Mouse (Mus musculus): ENCODE data around the gene Plekhg5. TPM values are rescaled to one million over a fixed set of nuclear protein-coding genes. Genes with fewer than 3 reads are reported as not detected.
A peak's percentile ranks its signal among the peaks of the same experiment; 100 is the strongest.

Gene Plekhg5
- total and polyA plus RNA-seq, 3 experiments = 11.5 to 20.5 (median 16.7) TPM

DNA sequence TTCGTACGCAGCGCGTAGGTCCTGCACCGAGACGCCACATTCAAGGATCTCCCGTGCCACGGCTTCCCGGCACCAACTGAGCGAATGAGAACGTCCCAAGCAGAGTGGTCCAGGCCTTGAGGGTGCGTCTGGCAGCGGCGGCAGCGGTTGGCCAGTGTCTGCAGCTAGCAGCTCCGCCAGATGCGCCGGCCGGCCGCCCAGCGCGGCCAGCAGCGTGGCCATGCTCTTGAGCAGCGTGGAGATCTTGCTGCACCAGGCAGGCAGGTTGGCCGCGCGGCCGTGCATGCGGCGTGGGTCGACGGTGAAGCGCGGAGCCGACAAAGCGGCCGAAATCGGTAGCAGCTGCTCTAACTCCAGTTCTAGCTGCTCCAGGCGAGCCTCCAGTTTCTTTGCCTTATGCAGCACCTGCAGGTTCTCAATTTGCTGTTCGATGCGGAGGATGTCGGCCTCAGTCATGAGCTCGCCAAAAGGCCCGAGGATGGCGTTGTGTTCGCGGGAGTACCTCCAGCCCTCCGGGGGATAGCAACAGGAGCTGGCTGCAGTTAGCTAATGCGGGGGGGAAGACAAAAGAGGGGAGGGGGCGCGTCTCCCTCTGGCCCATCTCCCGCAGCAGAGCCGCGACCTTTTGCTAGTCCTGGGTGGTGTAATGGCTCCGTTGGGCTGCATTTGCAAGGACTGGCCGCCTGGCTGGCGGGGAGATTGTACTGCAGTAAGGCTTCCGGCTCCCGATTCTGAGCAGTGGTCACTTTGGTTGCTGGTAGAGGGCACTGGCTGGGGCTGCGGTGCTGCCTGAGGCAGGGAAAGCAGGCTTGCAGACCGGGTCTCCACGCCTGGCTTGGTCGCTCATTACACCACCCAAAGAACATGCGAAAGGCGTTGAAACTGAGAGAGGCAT lies 54.0 kb downstream of the Plekhg5 start:
- Histone ChIP-seq H3K4me1 (ENCODE audit: control insufficient read depth, insufficient read depth, low read length) (peaks cover 2% of the 10 kb centered on the region; the same call in 1 of the 2 replicates), H3K36me3 (ENCODE audit: control insufficient read depth, insufficient read depth, low read length) (no peaks in the 10 kb centered on the region), H3K79me2 (replicated peaks; ENCODE audit: control insufficient read depth, insufficient read depth, low read length) (no peaks in the 10 kb centered on the region), H3K4me3 (peak overlapping the region; percentile 62), H3K9ac (ENCODE audit: low read depth, low read length) (peak overlapping the region; percentile 65), H3K27ac (peak overlapping the region; percentile 36), H3K27me3 (ENCODE audit: control insufficient read depth, insufficient read depth, low read length) (peaks cover 2% of the 10 kb centered on the region; the same call in 1 of the 2 replicates)
- intact Hi-C loops (cut with DNase I) = no loop called here
- 12% methylated on average over 65 of the region's 65 CpGs for WGBS
- peak; percentile 54 to 60 for DNase-seq
- no peak for TF ChIP-seq EP300 (IDR thresholded peaks at IDR 0.05; ENCODE audit: insufficient read depth, low read depth, low read length)
- no peak for TF ChIP-seq CTCF (IDR thresholded peaks at IDR 0.05)
- TF ChIP-seq POLR2A (IDR thresholded peaks at IDR 0.05; ENCODE audit: insufficient read depth, low read depth, low read length) = no peak

DNA sequence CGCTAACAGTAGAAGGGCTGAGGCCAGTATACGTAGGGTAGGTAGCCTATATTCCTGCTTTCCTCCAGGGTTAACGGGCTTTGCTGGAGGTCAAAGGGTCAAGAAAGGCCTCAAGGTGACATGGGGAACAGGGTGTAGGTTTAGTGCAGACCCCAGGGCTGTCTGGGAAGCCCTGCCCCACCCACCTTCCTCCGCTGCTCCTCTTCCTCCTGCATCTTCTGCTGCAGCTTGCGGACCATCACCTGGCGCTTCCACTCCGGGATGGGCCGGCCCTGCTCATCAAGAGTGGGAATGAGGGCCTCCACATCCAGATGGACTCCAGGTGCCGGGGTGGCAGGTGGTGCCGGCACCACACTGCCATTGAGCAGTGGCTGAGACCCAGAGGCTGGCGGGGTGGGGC lies 55.6 kb downstream of the Plekhg5 start:
- no peaks in the 10 kb centered on the region for H3K36me3 ChIP-seq (ENCODE audit: control insufficient read depth, insufficient read depth, low read length)
- H3K4me3 ChIP-seq = no peak overlapping the region
- H3K9ac ChIP-seq (ENCODE audit: low read depth, low read length) = no peak overlapping the region
- DNase-seq = no peak
- intact Hi-C loops (cut with DNase I) = no loop called here
- H3K79me2 ChIP-seq (replicated peaks; ENCODE audit: control insufficient read depth, insufficient read depth, low read length) = no peaks in the 10 kb centered on the region
- H3K27me3 ChIP-seq (ENCODE audit: control insufficient read depth, insufficient read depth, low read length) = peaks cover 13% of the 10 kb centered on the region
- TF ChIP-seq EP300 (IDR thresholded peaks at IDR 0.05; ENCODE audit: insufficient read depth, low read depth, low read length) (no peak), POLR2A (IDR thresholded peaks at IDR 0.05; ENCODE audit: insufficient read depth, low read depth, low read length) (no peak), CTCF (IDR thresholded peaks at IDR 0.05) (no peak)
- peaks cover 2% of the 10 kb centered on the region; the same call in 1 of the 2 replicates for H3K4me1 ChIP-seq (ENCODE audit: control insufficient read depth, insufficient read depth, low read length)
- no peak overlapping the region for H3K27ac ChIP-seq
- 96% methylated on average over 11 of the region's 11 CpGs for whole genome bisulfite sequencing

DNA sequence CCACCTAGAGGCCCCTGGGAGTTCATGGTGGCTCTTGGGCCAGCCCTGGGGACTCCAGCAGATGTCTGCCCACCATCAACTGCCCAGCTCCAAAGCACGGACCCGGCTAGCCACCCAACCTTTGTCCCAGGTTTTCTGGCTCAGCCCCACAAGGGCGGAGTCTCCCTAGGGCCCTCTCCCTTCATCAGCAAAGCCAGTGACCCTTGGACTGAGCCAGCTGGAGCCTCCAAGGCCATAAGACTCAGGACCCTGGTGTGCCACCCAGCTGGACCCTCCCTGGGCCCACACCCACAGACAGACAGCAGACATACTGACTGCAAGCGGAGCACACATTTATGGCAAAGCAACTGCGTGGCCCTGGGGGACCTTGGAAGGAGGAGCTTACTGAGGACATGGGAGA lies 56.5 kb downstream of the Plekhg5 start:
- TF ChIP-seq POLR2A (IDR thresholded peaks at IDR 0.05; ENCODE audit: insufficient read depth, low read depth, low read length) (no peak), EP300 (IDR thresholded peaks at IDR 0.05; ENCODE audit: insufficient read depth, low read depth, low read length) (no peak), CTCF (IDR thresholded peaks at IDR 0.05) (no peak)
- H3K9ac ChIP-seq (ENCODE audit: low read depth, low read length) = no peak overlapping the region
- H3K36me3 ChIP-seq (ENCODE audit: control insufficient read depth, insufficient read depth, low read length) = no peaks in the 10 kb centered on the region
- intact Hi-C loops (cut with DNase I) = no loop called here
- peaks cover 2% of the 10 kb centered on the region; the same call in 1 of the 2 replicates for H3K4me1 ChIP-seq (ENCODE audit: control insufficient read depth, insufficient read depth, low read length)
- 79% methylated on average over 5 of the region's 5 CpGs for WGBS
- DNase-seq = no peak
- no peak overlapping the region for H3K4me3 ChIP-seq
- H3K27me3 ChIP-seq (ENCODE audit: control insufficient read depth, insufficient read depth, low read length) = peaks cover 14% of the 10 kb centered on the region
- H3K79me2 ChIP-seq (replicated peaks; ENCODE audit: control insufficient read depth, insufficient read depth, low read length) = no peaks in the 10 kb centered on the region
- no peak overlapping the region for H3K27ac ChIP-seq

DNA sequence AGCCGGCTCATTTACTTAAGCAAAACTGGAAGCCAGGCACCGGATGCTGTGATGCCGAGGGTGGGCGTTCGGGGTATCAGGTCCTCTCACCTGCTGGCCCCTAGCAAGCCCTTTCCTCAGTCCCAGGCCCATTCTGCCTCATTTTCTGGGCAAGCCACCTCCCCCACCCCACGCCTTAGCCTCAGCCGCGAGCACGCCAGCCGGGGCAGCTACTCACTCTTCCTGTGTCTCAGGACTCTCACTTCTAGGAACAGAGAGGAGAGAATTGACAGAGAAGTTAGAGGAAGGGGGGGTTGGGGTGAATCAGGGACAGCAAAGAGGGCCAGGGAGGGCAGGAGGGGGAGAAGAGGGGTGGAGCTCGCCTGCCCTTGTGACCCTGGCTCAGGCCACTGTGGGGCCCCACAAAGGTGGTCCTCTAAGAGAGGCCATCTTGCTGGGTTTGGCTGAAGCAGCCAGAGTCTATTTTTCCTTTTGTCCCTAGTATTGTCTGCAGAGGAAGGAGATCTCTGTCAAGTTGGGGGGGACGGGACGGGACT lies 57.2 kb downstream of the Plekhg5 start:
- Histone ChIP-seq H3K27me3 (ENCODE audit: control insufficient read depth, insufficient read depth, low read length) (peaks cover 14% of the 10 kb centered on the region), H3K9ac (ENCODE audit: low read depth, low read length) (no peak overlapping the region), H3K4me1 (ENCODE audit: control insufficient read depth, insufficient read depth, low read length) (peaks cover 2% of the 10 kb centered on the region; the same call in 1 of the 2 replicates), H3K27ac (no peak overlapping the region), H3K4me3 (no peak overlapping the region), H3K79me2 (replicated peaks; ENCODE audit: control insufficient read depth, insufficient read depth, low read length) (no peaks in the 10 kb centered on the region), H3K36me3 (ENCODE audit: control insufficient read depth, insufficient read depth, low read length) (no peaks in the 10 kb centered on the region)
- intact Hi-C loops (cut with DNase I) = no loop called here
- WGBS = 71% methylated on average over 13 of the region's 13 CpGs
- no peak for DNase-seq
- no peak for TF ChIP-seq POLR2A (IDR thresholded peaks at IDR 0.05; ENCODE audit: insufficient read depth, low read depth, low read length)
- no peak for TF ChIP-seq EP300 (IDR thresholded peaks at IDR 0.05; ENCODE audit: insufficient read depth, low read depth, low read length)
- no peak for TF ChIP-seq CTCF (IDR thresholded peaks at IDR 0.05)

DNA sequence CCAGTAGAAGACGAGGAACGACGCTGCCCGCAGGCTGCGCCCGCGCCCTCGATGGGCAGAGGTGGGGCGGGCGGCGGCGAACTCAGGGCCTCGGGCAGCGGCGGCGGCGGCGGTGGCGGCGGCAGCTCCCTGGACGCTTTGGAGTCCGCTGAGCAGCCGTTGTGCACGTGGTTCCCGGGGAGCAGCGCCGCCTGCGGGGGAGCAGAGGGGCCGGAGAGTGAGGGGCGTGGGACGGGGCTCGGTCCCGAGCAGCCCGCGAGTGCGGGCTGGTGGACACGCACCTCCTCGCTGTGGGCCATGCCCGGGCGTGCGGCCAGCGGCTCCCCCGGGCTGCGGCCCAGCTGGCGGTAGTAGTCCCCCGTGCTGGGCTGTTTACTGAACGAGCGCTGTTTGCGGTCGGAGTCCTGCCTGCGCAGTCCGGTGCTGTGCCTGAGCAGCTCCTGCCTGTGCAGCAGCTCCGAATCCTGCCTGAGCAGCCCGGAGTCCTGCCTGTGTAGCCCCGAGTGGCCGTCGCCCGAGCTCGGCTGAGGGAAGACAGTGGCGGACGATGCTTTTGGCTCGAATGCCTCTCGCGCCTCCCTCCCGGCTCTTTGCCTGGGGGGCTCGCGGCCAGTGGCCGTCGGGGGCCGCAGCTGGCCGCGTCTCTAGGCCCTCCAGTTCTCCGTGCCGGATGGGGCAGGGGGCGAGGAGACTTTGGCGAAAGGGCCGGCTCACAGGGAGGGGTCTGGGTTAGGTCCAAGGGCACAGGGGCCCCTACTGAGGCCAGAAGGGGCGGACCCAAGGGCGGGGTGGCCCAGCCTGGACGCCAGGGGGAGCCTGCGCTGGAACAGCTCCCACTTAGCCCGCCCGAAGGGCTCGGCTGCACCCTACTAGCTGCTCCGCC lies 58.7 kb downstream of the Plekhg5 start:
- WGBS = under 1% methylated on average over 83 of the region's 85 CpGs

More for the DNA sequence above, 58.7 kb downstream of the Plekhg5 start:
- no peaks in the 10 kb centered on the region for H3K79me2 ChIP-seq (replicated peaks; ENCODE audit: control insufficient read depth, insufficient read depth, low read length)
- TF ChIP-seq EP300 (IDR thresholded peaks at IDR 0.05; ENCODE audit: insufficient read depth, low read depth, low read length) (no peak), CTCF (IDR thresholded peaks at IDR 0.05) (peak; percentile 64)
- intact Hi-C loops (cut with DNase I) = no loop called here
- peak; percentile 78 to 80 for DNase-seq
- peak overlapping the region; percentile 49 for H3K4me3 ChIP-seq
- peaks cover 14% of the 10 kb centered on the region for H3K27me3 ChIP-seq (ENCODE audit: control insufficient read depth, insufficient read depth, low read length)
- H3K9ac ChIP-seq (ENCODE audit: low read depth, low read length) = peak overlapping the region; percentile 28
- H3K27ac ChIP-seq = no peak overlapping the region; the same call in 1 of the 2 replicates
- H3K36me3 ChIP-seq (ENCODE audit: control insufficient read depth, insufficient read depth, low read length) = no peaks in the 10 kb centered on the region
- H3K4me1 ChIP-seq (ENCODE audit: control insufficient read depth, insufficient read depth, low read length) = no peaks in the 10 kb centered on the region; the same call in 1 of the 2 replicates
